Mouse (Mus musculus) mature B cell (primary cell): ENCODE data around the gene Gmeb2.

ENCODE experiments used
- in situ Hi-C: fragments of 300-500 bp; cut with MboI; formaldehyde crosslinking; loops from 2 replicates; pipeline ENCODE4 v1.14.3; 2019

Gene Gmeb2

GRCm38 (mm10) chr2:181274639-181275038 lies 13.2 kb downstream of the Gmeb2 start:
- in situ Hi-C loops = no loop called here

GRCm38 (mm10) chr2:181273829-181274228 lies 14.0 kb downstream of the Gmeb2 start:
- in situ Hi-C loops = no loop called here

DNA sequence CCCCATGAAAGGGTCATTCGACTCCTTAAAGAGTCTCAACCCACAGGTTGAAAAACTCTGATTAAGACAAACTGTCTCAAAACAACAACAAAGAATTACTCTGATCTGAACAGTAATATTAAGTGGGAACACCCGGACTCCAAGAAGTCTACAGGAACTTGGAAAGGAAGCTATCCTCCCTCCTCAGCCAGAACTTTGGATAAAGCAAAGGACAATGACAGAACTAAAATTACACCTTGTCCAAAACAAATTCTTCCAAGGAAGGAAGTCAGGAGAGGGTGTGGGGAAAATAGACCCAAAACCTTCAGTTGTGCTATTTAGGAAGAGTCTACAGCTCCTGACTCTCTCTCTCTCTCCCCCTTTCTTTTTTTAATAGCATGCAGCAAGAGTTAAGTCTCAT lies 15.7 kb downstream of the Gmeb2 start:
- in situ Hi-C loops = no loop called here

- in situ Hi-C loops = no loop called here
Observed at GRCm38 (mm10) chr2:181266839-181267238, 21.0 kb downstream of the Gmeb2 start.

DNA sequence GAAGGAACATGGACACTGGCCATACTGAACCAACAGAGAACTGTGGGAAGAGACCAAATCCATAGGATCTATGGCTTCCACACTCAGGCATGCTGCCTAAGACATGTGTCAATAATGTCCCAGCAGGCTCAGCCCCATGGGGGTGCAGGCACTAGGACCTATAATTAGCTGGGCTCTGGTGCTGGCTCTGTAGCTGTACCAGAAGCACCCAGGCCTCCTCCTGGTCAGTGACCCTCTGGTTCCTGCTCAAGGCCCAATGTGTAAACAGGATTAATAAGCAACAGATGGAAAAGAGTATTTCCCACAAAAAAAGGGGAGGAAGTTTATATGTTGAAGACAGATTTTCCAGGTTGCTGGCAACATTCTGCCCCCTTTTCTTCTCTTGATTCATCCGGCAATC lies 34.6 kb downstream of the Gmeb2 start:
- in situ Hi-C loops = no loop called here

DNA sequence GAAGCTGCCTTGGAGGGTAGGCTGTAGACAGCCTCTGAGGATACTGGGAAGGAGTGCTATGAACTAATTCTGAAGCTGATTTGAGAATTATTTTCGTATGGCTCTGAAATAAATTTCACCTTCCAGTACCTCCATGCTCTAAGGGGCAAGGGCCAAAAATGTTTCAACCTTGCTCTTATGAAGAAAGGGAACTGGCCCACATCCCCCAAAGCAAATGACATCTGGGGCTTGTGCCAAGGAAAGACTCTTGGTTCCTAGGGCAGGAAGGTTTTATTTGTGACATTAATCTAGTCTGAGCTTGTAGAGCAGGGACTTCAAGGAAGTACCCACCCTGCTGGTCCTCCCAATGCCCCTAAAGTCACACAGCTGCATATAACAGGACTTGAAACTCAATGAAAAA lies 36.0 kb downstream of the Gmeb2 start:
- in situ Hi-C loops = no loop called here

GRCm38 (mm10) chr2:181249217-181249616 lies 38.6 kb downstream of the Gmeb2 start:
- in situ Hi-C loops = no loop called here

DNA sequence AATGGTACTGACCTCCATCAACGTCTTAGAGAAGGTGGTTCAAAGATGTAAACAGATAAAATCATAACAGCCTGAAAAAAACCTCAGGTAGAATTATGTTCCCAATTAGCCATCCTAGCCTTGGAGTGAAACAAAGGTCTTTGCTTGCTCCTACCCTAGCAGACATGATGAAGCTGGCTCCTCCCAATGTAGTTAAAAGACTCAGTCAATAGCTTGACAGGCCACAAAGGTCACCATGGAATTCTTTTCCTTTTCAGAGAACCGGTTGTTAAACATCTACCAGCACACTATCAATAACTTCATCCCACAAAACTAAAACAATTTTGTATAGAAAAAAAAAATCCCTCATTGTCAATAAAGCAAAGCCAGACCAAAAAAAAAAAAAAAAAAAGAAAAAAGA lies 42.8 kb downstream of the Gmeb2 start:
- in situ Hi-C loops = no loop called here

DNA sequence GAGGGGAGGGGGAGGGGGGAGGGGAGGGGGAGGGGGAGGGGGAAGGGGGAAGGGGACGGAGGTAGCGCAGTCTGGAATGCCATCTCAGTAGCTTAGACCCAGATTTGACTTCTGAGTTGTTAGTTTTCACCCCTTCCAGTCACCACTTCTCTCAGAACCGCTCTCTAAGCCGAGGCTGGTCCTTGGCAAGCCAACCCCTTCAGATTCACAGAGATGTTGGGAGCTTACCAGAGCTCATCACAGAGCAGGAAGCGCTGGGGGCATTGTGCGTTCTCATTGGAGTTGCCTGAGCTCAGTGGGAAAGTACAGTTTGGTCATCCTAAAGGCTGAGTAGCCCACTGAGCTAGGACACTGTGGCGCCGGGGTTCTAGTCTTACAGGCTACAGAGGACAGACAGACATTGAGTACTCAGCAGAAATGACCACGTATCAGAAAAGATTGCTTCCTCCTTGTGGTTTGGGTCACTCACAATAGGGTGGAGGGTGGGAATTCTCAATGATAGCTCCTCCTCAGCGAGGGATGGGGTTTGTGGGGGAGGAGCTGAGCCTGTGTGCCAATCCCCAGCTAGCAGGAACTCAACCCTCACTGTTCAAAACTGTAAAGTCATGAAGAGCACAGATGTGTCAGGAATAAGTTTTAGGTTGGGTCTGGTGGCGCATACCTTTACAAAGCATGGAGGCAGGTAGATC lies 44.0 kb downstream of the Gmeb2 start:
- in situ Hi-C loops = no loop called here

DNA sequence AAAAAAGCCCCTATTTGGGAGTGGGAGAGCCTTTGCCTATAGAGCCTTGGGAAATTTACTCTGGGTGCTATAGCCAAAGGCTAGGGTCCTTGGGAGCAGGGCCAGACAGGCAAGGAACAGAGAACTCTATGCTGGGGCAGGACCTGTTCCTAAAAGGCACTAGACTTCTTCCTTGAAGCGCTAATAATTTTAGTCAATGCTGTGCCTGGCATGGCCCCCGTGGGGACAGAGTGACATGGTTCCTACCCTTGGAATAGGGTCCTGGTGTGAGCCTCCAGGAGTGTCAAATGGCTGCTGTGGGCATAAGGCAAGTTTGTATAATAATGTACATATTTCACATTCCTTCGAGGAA lies 45.5 kb downstream of the Gmeb2 start:
- in situ Hi-C loops = no loop called here

GRCm38 (mm10) chr2:181241602-181242313 lies 46.1 kb downstream of the Gmeb2 start, which contains the start of gene Helz2:
Gene Helz2 (minus strand): TSS chr2:181242027.
- in situ Hi-C loops = no loop called here

DNA sequence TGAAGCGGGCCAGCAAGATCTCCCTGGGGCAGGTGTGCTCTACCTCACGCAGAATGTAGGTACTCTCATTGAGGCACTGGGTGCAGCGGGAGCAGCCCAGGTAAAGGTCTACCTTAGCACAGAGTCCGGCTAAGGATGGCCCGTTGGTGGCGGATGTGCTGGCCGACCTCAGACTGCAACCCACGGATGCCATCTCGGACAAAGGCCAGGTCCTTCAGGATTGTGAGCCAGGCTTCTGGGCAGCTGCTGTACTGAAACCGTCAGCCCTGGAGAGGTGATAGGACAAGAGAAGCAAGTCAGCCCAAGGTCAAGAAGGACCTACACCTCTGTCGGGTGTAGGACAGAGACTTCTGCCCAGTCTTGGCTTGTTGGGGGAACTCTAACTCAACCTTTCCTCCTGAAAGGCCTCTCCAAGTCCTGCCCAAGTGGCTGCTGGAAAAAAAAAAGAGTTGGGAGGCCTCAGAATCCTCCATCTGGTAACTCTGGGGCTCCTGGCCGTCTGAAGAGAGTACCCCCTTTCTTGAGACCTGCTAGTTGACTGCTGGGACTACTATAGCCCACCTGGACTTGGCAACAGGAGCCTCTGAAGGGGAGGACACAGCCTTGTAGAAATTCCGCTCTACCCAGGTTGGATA lies 46.9 kb downstream of the Gmeb2 start:
- in situ Hi-C loops = no loop called here

- in situ Hi-C loops = no loop called here
Observed at GRCm38 (mm10) chr2:181239261-181239660, 48.6 kb downstream of the Gmeb2 start.

- in situ Hi-C loops = no loop called here
Observed at GRCm38 (mm10) chr2:181238861-181239260, 49.0 kb downstream of the Gmeb2 start.

DNA sequence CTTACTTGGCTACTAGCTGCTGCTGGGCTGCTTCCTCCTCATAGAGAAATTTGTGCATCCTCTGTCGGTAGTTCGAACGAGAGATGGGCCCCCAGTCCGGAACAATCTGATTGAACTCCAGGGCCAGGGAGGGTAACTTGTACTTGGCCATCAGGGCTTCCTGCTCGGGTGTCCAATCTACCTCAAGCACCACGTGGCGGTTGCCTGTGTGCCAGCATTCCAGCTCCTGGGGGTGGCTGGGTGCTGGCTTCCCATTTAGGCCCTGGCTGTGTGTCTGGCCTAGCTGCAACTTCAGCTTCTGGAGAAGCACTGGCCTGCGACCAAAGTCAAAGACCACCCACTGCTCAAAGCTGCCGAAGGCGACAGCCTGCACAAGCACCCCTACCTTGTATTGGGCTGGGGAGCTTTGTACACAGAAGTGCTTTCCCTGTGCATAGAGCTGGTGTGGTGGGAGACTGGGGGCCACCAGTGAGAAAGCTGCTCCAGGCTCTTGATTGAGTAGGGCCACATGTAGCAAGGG lies 49.7 kb downstream of the Gmeb2 start:
- in situ Hi-C loops = no loop called here

- in situ Hi-C loops = no loop called here
Observed at GRCm38 (mm10) chr2:181237251-181238014, 50.4 kb downstream of the Gmeb2 start.

GRCm38 (mm10) chr2:181235681-181236566 lies 51.9 kb downstream of the Gmeb2 start:
- in situ Hi-C loops = no loop called here

DNA sequence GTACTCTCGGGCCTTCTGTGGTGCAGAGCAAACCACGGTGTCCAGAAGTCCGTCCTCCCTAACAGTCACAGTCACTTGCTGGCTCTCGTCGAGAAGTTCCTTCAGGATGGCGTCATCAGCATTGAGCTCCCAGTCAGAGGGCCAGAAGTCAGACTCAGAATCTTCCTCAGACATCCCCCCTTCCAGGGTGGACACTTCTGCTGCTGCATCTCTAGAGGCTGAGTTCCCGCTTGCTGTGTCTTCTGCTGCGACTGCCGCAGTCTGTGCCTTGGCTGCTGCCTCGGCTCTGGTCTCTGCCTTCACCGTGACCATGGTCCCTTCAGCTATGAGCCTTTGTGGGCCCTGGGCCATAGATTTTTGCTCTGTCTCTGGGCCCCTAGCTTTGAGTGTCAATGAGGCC lies 53.2 kb downstream of the Gmeb2 start:
- in situ Hi-C loops = no loop called here

DNA sequence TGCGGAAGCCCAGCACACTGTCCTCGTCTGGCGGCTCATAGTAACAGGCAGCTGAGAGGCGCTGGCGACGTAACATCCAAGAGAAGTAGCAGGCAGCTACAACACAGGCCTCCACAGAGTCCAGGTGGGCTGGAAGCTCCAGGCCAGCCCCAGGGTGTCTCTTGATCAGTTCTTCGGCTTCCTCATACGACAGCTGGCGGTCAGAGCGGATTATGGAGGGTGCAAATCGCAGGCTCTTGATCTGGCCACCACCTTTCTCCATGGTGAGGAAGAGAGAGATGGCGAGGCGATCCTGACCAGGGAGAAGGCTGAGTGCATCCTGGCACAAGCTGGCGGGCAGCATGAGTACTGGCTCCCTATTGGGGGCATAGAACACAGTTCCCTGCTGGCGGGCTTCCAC lies 54.4 kb downstream of the Gmeb2 start:
- in situ Hi-C loops = no loop called here

DNA sequence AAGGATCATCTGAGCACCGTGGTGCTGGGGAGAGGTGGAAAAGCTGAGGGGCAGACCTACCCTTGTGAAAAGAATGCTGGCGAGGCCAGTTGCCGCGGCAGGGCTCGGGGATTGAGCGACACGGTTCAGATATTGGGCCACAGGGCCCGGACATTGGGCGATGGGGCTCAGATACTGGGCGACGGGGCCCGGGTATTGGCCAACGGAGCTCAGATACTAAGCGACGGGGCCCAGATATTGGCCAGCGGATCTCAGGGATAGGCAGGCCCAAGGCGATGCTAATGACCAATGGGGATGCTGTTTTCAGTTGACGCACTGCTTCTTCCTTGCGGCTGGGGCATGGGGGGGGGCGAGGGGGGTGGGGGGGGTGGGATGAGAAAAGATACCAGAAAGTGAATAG lies 56.7 kb downstream of the Gmeb2 start:
- in situ Hi-C loops = no loop called here

- in situ Hi-C loops = no loop called here
Observed at GRCm38 (mm10) chr2:181228335-181228734, 59.5 kb downstream of the Gmeb2 start.
